Mouse (Mus musculus) neutrophil, adult 5-6 weeks (primary cell): ENCODE measurements around the gene Usp34. TPM values are rescaled to one million over a fixed set of nuclear protein-coding genes. Genes with fewer than 3 reads are reported as not detected.
"Not testable (repeated sequence)": the region's sequence is repeated elsewhere in the genome, so short reads cannot be mapped to it uniquely, and the experiment has no call there.

Source experiments
- ATAC-seq: fragments of 151-379, 151-347 bp; 2 replicates; pipeline ENCODE4 v1.8.0; 2017; ENCODE audit warnings: mild to moderate bottlenecking, moderate TSS enrichment; ENCODE audit not compliant: insufficient number of reproducible peaks, poor library complexity, low FRiP score, severe bottlenecking; ENCODE audit errors: extremely low read depth
- total RNA-seq: library from RNA; stranded (forward); fragments of 200-1000 nt; gene quantifications from 2 replicates; pipeline ENCODE4 v1.2.3, GENCODE M21; 2017

The Usp34 gene
- 63.1 and 67.3 TPM in 2 replicates for total RNA-seq

DNA sequence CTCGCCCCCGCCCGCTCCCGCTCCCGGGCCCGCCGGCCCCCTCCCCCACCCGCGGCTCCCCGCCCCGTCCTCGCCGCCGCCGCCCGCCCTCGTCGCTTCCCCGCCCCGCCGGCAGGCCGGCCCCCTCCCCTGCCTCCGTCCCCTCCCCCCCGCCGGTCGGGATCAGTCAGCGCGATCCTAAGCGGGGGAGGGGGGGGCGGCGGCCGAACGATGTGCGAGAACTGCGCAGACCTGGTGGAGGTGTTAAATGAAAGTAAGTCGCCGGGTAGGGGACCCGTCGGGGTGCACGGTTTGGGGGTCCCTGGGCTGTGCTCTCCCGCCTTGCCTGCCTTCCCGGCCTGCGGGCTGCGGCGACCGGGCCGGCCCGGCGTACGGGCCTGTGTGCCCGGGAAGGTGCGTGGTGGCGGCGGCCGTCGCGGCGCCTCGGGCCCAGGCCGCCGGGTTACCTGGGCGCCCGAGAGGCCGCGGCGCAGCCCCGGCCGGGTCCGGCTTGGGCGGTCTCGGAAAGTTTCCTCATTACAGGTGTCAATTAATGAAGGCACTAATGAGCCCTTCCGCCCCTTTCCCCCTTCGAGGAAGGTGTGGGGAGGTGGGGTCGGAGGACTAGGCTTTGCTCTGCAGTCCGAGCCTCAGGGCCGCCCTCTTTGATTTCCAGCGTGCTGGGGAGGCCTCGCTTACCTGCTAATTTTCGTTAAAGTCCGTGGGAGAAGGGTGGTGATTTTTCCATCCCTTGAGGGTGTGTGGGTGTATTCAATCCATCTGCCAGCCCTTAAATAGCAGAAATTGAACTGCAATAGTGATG, at the start of gene Usp34:
Usp34 (plus strand) TSS at position 132 of the 802 bp plus-strand sequence.
- 0 out of 2 replicates have a peak, but pooled peaks have one; percentile 7 for ATAC-seq

DNA sequence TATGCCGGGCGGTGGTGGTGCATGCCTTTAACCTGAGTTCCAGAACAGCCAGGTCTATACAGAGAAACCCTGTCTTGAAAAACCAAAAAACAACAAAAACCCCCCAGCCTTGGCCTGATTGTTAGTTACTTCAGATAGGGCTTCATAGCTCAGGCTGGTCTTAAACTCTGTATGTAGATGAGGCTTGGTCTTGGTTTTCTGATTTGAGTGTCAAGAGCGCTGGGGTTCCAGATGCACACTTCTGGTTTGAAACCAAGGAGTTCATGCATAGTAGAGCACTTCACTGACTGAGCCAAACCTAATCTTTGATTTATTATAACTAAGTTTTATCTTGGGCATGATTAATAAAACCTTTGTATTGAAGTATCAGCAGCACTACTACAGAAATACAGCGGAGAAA, 47.6 kb upstream of the Usp34 start:
- no peak for ATAC-seq

DNA sequence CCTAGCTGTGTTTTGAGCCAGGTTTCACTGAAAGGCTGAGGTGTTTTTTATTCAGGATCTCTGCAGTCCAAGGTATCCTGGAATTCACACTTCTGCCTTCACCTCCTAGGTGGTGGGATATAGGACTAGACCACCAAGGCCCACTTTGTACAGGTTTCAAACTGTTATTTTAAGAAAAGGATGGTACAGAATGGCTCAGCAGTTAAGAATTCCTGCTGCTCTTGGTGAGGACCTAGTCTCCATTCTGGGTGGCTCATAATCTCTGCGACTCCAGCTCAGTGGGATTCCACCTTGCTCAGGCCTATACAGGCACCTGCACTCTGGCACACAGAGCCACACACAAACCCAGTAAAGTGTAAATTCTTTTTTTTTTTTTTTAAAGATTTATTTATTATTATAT, 47.2 kb upstream of the Usp34 start:
- ATAC-seq, result no peak

DNA sequence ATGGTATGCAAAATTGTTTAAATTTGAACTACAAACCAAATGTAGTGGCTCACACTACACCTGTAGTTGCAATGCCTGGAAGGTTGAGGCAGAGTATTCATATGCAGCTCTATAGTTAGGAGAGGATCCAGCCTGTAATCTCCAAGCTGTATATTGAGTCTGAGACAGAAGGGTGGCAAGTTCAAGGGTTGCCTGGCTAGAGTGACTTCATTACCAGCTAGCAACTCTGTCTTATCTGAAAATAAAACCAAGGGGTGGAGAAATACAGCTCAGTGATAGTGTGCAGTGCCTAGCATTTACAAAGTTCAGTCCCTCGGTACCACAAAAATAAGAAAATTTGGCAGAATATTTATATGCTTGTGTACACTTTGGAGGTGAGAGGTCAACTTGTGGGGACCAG, 46.5 kb upstream of the Usp34 start:
- ATAC-seq, result no peak

DNA sequence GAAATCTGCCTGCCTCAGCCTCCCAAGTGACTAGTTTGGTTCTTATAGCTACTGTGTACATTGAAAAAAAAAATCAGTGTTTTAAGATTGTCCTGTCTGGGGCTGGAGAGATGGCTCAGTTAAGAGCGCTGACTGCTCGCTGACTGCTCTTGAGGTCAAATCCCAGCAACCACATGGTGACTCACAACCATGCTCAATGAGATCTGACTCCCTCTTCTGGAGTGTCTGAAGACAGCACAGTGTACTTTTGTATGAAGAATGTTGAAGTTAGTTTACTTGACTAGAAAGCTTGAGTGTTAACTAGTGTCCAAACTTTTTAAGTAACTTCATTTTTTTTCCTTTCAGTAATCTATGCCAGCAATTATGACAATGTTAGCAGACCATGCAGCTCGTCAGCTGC, 45.2 kb upstream of the Usp34 start:
- no peak for ATAC-seq

DNA sequence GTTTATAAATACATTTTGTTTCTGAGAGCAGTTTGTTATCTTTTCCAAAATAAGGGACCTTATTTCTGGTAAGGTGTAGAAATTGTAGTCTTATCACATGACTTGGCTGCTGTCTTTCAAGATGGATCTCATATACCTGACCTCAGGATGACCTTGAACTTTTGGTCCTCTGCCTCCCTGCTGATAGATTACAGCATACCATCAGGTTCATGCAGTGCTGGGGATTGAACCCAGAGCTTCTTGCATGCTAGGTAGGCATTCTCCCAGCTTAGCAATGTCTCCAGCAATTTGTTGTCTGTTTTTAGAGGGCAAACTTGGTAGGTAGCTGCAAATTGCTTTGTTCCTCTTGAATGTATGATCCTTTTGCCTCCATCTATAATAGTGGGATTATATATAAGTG, 41.7 kb upstream of the Usp34 start:
- no peak for ATAC-seq

DNA sequence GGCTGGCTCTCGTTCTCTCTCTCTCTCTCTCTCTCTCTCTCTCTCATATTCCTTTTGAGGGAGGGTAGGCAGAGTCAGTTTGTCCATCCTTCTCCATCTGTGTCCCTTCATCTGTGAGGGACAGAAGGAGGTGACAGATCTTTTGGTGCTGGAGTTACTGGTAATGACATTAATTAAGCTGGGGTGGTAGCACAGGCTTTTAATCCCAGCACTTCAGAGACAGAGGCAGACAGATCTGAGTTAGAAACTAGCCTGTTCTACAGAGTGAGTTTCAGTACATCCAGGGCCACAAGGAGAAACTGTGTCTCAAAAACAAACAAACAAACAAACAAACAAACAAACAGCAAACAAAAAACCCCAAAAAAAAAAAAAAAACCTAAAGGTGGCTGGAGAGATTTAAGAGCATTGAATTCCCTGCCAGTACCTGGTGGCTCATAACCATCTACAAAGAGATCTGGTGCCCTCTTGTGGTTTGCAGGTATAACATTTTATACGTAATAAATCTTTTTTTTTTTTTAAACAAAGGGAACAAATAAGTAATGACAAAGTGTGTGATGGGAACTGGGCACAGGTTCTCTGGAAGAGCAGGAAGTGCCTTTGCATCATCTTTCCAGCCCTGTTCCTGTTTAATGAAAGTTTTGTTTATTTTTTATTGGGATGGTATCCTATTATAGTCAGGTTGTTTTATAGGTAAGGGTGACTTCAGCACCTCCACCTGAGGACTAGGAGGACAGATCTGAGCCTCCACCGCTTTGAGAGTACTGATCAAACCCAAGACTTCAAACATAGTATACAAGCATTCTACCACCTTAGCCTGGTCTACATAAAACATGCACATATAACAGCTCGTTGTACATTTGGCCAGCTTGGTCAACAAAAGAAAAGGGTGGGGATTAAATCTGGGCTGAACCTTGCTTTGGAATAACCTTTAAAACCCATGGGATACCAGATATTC, 34.6 kb upstream of the Usp34 start:
- peak; percentile 60; the same call in 1 of the 2 replicates for ATAC-seq

DNA sequence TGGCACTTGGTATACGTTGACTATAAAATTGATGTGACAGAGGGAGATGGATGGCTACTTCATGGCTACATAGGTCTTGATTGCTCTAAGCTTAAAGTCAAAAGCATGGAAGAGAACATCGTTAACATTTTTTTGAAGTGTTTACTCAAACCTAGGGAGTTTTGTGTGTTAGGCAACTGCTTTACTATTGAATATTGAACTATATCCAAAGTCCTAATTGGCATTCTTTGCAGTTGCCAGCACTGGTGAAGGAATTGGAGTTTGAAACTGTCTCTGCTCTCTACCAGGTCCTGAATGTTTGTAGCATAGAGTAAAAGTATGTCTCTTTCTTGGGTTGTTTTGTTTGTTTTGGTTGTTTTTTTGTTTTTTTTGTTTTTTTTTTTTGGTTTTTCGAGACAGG, 30.9 kb upstream of the Usp34 start:
- no peak for ATAC-seq

DNA sequence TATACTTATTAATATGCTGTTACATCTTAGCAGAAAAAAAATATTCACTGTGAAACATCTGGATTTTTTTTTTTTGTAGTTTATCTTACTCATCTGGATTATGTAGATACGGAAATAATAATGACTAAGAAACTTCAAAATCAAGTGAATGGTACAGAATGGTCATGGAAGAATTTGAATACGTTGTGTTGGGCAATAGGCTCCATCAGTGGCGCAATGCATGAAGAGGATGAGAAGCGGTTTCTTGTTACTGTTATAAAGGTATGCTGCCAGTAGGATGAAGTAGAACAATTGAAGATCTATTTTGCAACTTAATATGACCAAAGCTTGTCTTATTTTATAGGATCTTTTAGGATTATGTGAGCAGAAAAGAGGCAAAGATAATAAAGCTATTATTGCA, 22.2 kb upstream of the Usp34 start:
- no peak for ATAC-seq

DNA sequence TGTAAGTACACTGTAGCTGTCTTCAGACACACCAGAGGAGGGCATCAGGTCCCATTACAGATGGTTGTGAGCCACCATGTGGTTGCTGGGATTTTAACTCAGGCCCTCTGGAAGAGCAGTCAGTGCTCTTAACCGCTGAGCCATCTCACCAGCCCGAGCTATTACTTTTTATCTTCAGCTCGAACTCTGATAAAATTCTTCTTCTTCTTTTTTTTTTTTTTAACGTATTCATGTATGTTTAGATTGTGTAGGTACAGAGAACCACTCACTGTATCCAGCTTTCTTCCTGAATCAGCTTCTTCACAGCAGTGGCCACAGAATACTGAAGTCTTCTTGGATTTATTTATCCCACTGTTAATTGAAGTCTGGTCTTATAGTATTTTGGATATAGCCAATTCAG, 17.8 kb upstream of the Usp34 start:
- not testable (repeated sequence) for ATAC-seq

DNA sequence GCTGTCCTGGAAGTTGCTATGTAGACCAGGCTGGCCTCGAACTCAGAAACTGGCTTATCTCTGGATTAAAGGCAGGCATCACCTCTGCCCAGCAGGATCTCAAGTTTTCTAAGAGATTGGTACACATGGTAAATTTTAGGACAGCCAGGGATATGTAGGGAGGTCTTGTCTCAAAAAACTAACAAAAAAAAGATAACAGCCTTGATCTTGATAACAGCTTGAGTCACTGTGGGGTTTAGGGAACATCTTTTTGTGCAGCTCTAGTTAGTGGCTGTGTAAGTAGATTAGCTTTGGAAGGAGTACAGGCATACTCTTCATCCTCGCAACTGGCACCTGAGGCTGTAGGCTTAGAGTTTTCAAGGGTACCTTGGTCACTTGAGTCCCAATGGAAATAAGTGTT, 9.3 kb upstream of the Usp34 start:
- no peak for ATAC-seq

DNA sequence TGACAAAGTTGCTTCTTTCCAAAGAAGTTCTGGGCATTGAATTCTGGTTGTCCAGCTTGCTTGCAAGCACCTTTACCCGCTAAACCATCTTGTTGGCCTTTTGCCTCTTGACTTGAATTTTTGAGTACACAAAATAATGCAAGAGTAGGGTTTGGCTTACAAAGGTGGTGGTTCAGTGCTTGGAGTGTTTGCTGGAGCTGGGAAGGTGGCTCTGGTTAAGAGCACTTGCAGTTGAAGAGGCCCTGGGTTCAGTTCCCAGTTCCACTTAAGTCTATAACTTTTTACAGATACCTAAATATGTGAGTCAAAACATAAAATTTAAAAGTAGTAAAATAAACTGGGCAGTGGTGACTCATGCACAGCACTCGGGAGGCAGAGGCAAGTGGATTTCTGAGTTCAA, 8.4 kb upstream of the Usp34 start:
- no peak for ATAC-seq

DNA sequence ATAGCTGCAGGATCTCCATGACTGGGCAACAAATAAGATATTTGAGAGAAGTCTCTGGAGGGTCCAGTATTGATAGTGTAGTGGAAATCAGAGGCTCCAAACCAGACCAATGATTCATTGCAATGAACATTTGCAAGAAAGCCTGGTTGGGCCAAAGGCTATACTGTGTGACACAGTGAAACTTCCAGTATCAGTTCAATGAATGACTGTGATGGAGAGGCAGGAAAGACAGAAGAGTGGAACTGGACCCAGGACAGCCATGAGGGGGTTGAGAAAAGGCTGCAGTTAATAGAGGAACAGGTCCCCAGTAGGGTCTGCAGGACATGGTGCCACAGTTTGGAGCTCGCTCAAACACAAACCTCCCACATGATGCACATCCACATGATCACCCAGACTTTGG, 6.8 kb upstream of the Usp34 start:
- ATAC-seq, result no peak

DNA sequence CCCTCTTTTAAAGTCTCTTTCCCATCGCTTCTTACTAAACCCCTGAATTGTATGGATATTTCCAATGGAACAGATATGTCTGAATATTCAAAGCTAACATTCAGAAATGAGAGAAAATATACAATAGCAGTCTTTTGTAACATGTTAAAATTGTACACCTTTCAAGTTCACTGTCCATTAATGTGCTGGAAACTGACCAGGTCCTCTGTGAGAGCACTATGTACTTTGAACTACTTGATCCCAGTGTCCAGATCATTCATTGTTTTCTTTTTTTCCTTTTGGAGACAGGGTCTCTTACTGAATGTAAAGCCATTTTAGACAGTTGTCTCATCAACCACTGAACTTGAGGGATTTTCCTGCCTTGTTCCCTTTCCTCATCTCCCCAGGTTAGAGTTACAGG, 3.6 kb upstream of the Usp34 start:
- no peak for ATAC-seq

DNA sequence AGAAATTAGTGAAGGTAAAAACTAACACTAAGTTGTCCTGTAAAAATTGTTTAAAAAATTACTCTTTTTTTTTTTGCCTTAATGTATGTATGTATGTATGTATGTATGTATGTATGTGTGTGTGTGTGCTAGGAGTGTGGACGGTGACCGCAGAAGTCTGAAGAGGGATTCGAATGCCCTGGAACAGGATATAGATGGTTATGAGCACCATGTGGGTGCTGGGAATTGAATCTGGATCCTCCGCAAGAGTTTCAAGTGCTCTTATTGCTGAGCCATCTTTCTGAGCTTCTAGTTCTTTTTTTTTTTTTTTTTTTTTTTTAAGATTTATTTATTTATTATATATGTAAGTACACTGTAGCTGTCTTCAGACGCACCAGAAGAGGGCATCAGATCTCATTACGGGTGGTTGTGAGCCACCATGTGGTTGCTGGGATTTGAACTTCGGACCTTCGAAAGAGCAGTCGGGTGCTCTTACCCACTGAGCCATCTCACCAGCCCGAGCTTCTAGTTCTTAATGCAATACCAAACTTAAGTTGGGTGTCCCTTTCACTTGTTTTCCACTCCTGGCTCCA, 1.5 kb upstream of the Usp34 start:
- ATAC-seq, result not testable (repeated sequence)

DNA sequence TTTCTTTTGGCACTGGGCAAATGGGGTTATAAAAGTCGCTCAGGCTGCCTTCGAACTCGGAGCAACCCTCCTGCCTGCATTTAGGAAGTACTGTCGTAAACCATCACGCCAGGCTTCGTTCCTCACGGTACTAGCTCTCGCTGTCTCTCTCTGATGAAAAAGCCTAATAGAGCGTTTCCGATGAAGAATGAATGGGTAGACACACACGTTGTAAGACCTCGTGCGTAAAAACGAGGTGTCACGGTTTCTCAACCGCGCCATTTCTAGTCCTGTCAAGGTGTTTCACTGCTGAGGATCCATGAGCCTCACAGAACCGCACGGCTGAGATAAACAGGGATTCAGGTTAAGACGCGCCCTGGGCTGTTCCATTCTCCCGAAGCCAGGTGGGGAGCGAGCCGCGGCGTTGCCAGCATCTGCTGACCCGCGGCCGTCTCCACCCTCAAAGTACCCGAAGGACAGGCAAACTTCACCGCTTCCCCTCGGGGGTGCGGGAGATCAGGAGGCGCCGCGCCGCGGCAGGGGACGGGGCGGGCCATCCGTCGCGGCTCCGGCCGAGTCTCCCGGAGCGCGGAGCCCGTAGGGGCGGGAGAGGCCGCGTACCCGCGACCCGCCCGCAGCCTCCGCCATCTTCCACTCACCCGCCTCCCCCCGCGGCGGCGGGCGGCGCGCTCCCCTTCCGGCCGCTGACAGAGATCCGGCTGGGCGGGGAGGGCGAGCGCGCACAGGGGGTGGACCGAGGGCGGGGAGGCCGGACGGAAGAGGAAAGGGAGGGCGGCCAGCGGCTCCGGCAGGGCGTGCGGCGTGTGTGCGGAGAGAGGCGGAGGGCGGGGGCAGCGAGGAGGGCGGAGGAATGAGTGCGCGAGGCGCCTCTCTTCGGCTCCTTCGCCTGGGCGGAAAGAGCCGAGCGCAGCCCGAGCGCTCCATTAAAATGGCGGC, 754 bp upstream of the Usp34 start:
- peak; percentile 96 for ATAC-seq

DNA sequence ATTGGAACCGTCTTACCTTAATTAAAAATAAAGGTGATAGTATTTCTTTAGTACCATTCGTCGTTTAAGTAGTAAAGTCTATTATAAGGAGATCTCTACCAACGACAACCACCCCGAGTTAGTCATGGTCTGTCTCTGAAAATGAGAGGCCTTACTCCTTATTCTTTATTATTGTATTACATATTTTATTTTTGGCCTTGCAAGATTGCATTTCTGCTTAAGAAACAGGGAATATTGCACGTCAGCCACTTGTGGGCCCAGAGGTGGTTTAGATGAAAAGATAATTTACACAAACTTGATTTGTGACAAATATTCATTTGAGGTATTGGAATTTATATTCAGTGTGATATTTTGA, 848 bp downstream of the Usp34 start:
- no peak for ATAC-seq

DNA sequence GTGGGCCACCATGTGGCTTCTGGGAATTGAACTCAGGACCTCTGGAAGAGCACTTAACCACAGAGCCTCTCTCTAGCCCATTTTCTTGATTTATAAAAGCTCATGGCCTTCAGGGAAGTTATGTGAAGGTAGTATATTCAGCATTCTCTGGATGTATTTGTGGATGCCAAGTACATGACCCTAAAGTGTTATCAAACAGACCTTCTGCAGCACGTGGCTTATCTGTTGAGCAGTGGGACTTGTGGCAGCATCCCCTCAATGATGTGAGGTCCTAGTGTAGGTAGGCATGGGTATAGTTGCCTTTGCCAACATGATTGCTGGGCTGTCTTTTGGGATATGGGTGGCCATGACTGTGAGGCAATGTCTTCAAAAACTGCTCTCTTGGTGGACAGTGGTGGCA, 6.8 kb downstream of the Usp34 start:
- no peak for ATAC-seq

DNA sequence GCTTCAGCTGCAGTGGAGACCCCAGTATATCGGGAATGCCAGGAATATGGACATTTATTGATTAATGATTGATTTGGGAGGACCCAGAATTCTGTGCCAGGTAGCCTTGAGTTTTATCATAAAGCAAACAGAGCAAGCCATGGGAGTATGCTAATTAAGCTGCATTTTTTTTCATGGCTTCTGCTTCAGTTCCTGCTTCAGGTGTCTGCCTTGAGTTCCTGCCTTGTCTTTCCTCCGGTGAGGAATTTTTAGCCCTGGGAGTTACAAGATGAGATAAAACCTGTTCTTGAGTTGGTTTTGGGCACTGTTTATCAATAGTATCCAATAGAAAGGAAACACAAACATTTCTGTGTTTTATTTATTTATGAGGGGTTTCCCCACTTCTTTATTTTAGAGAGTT, 22.7 kb downstream of the Usp34 start:
- no peak for ATAC-seq
